Mouse (Mus musculus) lung, postnatal 4 days (tissue): Measurements from ENCODE around the gene Tceal5.

ENCODE experiments used
- DNase-seq, 2 experiments: peaks; one replicate each; pipeline ENCODE4 v3.0.0; 2021

Gene Tceal5

DNA sequence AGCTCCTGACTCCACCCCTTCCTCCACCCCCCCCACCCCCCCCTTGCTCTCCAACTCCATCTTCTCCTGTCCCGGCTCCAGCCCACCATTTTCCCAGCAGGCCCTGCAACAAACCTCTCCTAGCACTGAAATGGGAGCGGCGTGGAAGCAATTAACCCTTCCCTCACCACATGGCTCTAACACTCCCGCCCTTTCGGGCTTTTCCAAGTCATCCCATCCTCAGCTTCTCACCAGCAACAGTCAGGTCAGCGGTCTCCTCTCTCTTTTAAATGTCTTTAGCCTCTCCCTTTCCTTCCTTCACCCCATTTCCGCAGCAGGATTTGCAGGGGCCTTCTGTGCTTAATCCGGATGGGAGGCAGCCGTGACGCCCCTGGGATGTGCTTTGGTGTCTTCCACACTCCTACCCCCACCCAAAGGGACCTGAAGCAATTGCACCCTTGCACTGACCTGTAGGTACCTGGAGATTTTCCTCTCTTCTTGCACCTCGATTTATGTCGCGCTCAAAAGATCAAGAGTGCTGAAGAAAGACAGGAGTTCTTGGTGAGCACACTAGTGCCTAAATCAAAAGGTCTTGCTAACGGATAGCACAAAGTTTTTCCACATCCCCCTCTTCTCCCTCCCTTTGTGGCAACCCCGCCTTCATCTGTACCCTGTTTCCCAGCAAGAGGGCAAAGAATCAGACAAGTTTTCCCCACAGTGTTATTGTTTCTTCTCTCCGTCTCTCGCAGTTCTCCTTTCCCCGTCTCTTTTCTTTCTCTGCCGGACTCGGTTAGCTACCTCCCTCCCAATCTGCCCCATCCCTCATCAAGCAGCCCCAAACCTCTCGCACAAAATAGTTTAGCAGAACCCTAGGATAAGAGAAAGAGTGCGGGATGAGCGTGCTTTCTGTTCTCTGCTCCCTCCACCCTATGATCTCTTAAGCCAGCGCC is 32.2 kb downstream of the Tceal5 start:
- peak; percentile 68 to 83 for DNase-seq

DNA sequence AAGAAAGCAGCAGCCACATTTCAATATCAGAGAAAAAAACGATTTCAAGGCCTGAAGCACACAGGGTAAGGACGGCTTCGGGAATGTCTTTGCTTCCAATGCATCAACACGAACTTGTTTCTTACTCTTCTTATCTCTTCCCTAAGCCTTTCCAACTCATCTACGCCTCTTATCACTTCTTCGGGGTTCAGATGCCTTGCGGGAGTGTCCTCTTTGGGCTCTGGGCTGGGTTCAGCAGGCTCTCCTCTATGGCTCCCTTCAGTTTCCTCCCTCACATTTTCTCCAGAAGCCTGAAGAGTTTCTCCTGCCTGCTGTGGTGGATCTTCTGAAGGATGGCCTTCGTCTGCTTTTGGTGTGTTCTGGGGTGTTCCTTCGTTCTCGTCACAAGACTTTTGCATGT is 33.1 kb downstream of the Tceal5 start:
- DNase-seq, result no peak
